9 mouse cellular contexts compared by ENCODE assay signal in the genomic region with DNA sequence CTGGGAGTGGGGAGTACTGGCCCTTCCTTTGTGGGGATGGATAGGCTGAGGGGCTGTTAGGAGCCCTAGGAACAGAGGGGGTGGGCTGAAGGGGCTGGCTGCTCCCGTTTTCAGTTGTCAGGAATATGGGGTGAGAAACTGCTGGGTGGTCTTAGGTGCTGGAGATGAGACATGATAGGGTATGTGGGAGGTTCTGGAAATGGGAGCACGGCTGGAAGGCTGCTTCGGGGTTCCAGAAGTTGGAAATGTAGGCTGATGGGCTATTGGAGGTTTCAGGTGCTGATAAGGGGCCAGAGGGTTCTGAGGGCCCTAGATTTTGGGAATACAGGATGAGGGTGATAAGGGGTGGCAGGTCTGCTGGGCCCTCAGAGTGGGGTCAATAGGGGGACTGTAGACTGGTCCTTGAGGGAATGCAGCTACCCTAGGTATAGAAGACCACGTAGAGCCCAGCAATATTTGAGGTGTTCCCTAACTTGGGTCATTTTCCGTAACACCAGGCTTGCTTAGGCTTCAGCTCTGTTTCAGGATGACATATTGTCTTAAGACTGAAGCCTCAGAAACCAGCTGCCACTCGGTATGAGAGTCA. TPM values are rescaled to one million over a fixed set of nuclear protein-coding genes. Genes with fewer than 3 reads are reported as not detected.
DNase-seq lines count a peak whose midpoint lies in the region; ATAC-seq and TF ChIP-seq lines count a peak whose summit lies in the region.
"Had no signal": no experiment of that assay in that cellular context is flagged by ENCODE, and none has a peak within 500 bp of the region (broad histone marks: within the 10 kb centered on the region; RNA-seq: fewer than 3 reads in every experiment).

No protein-coding gene starts in this region.

- no peak for ATAC-seq in heart, postnatal 0 days (ENCODE audit: insufficient read depth, low read depth)
- peak; percentile 0; the same call in 1 of the 2 replicates for ATAC-seq in liver, embryonic 15.5 days (ENCODE audit: insufficient read depth)

- H3K4me2 ChIP-seq in heart, postnatal 0 days (ENCODE audit: low read depth, low read length) = peak overlapping the region; percentile 42
- H3K4me2 ChIP-seq in liver, embryonic 15.5 days = peak overlapping the region; percentile 88

- TF ChIP-seq POLR2A in ES-Bruce4 (IDR thresholded peaks at IDR 0.05; ENCODE audit: insufficient read depth, low read length) = no peak

- H3K27ac ChIP-seq in ES-Bruce4 (ENCODE audit: insufficient read depth, low read length) = no peak overlapping the region
- H3K27ac ChIP-seq in heart, postnatal 0 days (ENCODE audit: low read depth) = no peak overlapping the region
- peak overlapping the region; percentile 81 for H3K27ac ChIP-seq in liver, embryonic 15.5 days (replicated peaks)

- no peak for TF ChIP-seq EP300 in ES-Bruce4 (IDR thresholded peaks at IDR 0.05; ENCODE audit: insufficient read depth, low read depth, low read length)
- TF ChIP-seq EP300 in heart, postnatal 0 days (IDR thresholded peaks at IDR 0.05; ENCODE audit: low read depth) = no peak

- TF ChIP-seq CTCF in ES-Bruce4 (IDR thresholded peaks at IDR 0.05; ENCODE audit: low read depth, low read length) = no peak
- TF ChIP-seq CTCF in heart, postnatal 0 days (IDR thresholded peaks at IDR 0.05; ENCODE audit: low read depth) = no peak

- no peaks in the 10 kb centered on the region for H3K27me3 ChIP-seq in ES-Bruce4 (ENCODE audit: control insufficient read depth, insufficient read depth, low read length, poor library complexity, severe bottlenecking)
- H3K27me3 ChIP-seq in heart, postnatal 0 days (ENCODE audit: control insufficient read depth, insufficient read depth, low read length) = no peaks in the 10 kb centered on the region
- no peaks in the 10 kb centered on the region; the same call in 1 of the 2 replicates for H3K27me3 ChIP-seq in liver, embryonic 15.5 days

- no peaks in the 10 kb centered on the region for H3K4me1 ChIP-seq in ES-Bruce4 (ENCODE audit: control insufficient read depth, insufficient read depth, low read length)
- H3K4me1 ChIP-seq in heart, postnatal 0 days (ENCODE audit: control insufficient read depth, insufficient read depth) = peaks cover 9% of the 10 kb centered on the region; the same call in 1 of the 2 replicates
- peaks cover 28% of the 10 kb centered on the region for H3K4me1 ChIP-seq in liver, embryonic 15.5 days (replicated peaks)

- H3K9ac ChIP-seq in ES-Bruce4 (ENCODE audit: low read depth, poor library complexity, severe bottlenecking) = peak overlapping the region; percentile 50
- H3K9ac ChIP-seq in heart, postnatal 0 days (replicated peaks; ENCODE audit: low read depth, low read length) = no peak overlapping the region
- peak overlapping the region; percentile 29; the same call in 1 of the 2 replicates for H3K9ac ChIP-seq in liver, embryonic 15.5 days

- no peaks in the 10 kb centered on the region for H3K36me3 ChIP-seq in ES-Bruce4 (ENCODE audit: control insufficient read depth, insufficient read depth, low read length, poor library complexity, severe bottlenecking)
- no peaks in the 10 kb centered on the region for H3K36me3 ChIP-seq in heart, postnatal 0 days (replicated peaks; ENCODE audit: control insufficient read depth, insufficient read depth, low read length)
- H3K36me3 ChIP-seq in liver, embryonic 15.5 days (replicated peaks) = no peaks in the 10 kb centered on the region

- DNase-seq in cerebellum, adult 9-11 months = peak; percentile 52
- DNase-seq in cerebellum, adult 18-20 months = no peak
- no peak for DNase-seq in heart, postnatal 0 days (ENCODE audit: low spot score)
- DNase-seq in adrenal gland, adult (ENCODE audit: inconsistent age in 2 of 2, low spot score in 1 of 2) = no peak
- DNase-seq in B cell, adult 2 months = no peak
- DNase-seq in frontal cortex, postnatal 25 days (ENCODE audit: low spot score in 2 of 2) = no peak

- no peaks in the 10 kb centered on the region for H3K9me3 ChIP-seq in ES-Bruce4 (replicated peaks; ENCODE audit: control insufficient read depth, insufficient read depth, low read length, poor library complexity, severe bottlenecking)
- no peaks in the 10 kb centered on the region for H3K9me3 ChIP-seq in heart, postnatal 0 days (replicated peaks; ENCODE audit: control insufficient read depth, low read length)
- no peaks in the 10 kb centered on the region for H3K9me3 ChIP-seq in liver, embryonic 15.5 days (replicated peaks)

- peak overlapping the region; percentile 54 for H3K4me3 ChIP-seq in ES-Bruce4 (ENCODE audit: low read depth, low read length)
- H3K4me3 ChIP-seq in heart, postnatal 0 days (ENCODE audit: low read depth, low read length) = no peak overlapping the region
- peak overlapping the region; percentile 62 for H3K4me3 ChIP-seq in liver, embryonic 15.5 days (replicated peaks)

- 75% methylated on average over 6 of the region's 6 CpGs for WGBS in heart, postnatal 0 days
- WGBS in liver, embryonic 15.5 days (ENCODE audit: insufficient replicate concordance) = 69% methylated on average over 6 of the region's 6 CpGs

RNA-seq across cellular contexts. Expression of gene Syngr4, which starts 0.5 kb away (rescaled TPM):
- polyA plus RNA-seq in ES-Bruce4 (2011; ENCODE audit: insufficient read depth, insufficient read length, low read depth, missing spikeins) = 2.0 and 3.4 TPM in 2 replicates
- 0.27 TPM in 1 of 2 replicates, not detected in the other for total RNA-seq in heart, postnatal 0 days (2014; rRNA removed; ENCODE audit: low replicate concordance)
- polyA plus RNA-seq in heart, postnatal 0 days (2015; fragmentation: Nextera tagmentation; extraction: Ambion mirVana) = 0.58 and 0.71 TPM in 2 replicates
- polyA plus RNA-seq in liver, embryonic 15.5 days (2015; fragmentation: Nextera tagmentation; extraction: Ambion mirVana) = 0.94 and 1.3 TPM in 2 replicates

RNA-seq across cellular contexts. Expression of gene Tmem143, which starts 0.7 kb away (rescaled TPM):
- polyA plus RNA-seq in ES-Bruce4 (2011; ENCODE audit: insufficient read depth, insufficient read length, low read depth, missing spikeins) = 21.7 and 28.2 TPM in 2 replicates
- 94.0 and 124 TPM in 2 replicates for total RNA-seq in heart, postnatal 0 days (2014; rRNA removed; ENCODE audit: low replicate concordance)
- polyA plus RNA-seq in heart, postnatal 0 days (2015; fragmentation: Nextera tagmentation; extraction: Ambion mirVana) = 11.7 and 12.0 TPM in 2 replicates
- 3.6 and 4.0 TPM in 2 replicates for polyA plus RNA-seq in liver, embryonic 15.5 days (2015; fragmentation: Nextera tagmentation; extraction: Ambion mirVana)

RNA-seq across cellular contexts. Expression of gene Grin2d, which starts 17.8 kb away (rescaled TPM):
- 0.43 and 0.68 TPM in 2 replicates for polyA plus RNA-seq in ES-Bruce4 (2011; ENCODE audit: insufficient read depth, insufficient read length, low read depth, missing spikeins)
- total RNA-seq in heart, postnatal 0 days (2014; rRNA removed; ENCODE audit: low replicate concordance) = 1.0 and 3.1 TPM in 2 replicates
- 0.12 and 0.16 TPM in 2 replicates for polyA plus RNA-seq in heart, postnatal 0 days (2015; fragmentation: Nextera tagmentation; extraction: Ambion mirVana)
- polyA plus RNA-seq in liver, embryonic 15.5 days (2015; fragmentation: Nextera tagmentation; extraction: Ambion mirVana) = 0.05 TPM in 2 replicates
- total RNA-seq: granulocyte monocyte progenitor cell, adult 5-6 weeks had no signal

RNA-seq across cellular contexts. Expression of gene Kdelr1, which starts 23.5 kb away (rescaled TPM):
- polyA plus RNA-seq in ES-Bruce4 (2011; ENCODE audit: insufficient read depth, insufficient read length, low read depth, missing spikeins) = 98.0 and 102 TPM in 2 replicates
- 279 and 304 TPM in 2 replicates for total RNA-seq in heart, postnatal 0 days (2014; rRNA removed; ENCODE audit: low replicate concordance)
- 58.5 and 62.4 TPM in 2 replicates for polyA plus RNA-seq in heart, postnatal 0 days (2015; fragmentation: Nextera tagmentation; extraction: Ambion mirVana)
- 27.6 TPM in 2 replicates for polyA plus RNA-seq in liver, embryonic 15.5 days (2015; fragmentation: Nextera tagmentation; extraction: Ambion mirVana)

RNA-seq across cellular contexts. Expression of gene Emp3, which starts 25.2 kb away (rescaled TPM):
- polyA plus RNA-seq in ES-Bruce4 (2011; ENCODE audit: insufficient read depth, insufficient read length, low read depth, missing spikeins) = 10.6 and 11.0 TPM in 2 replicates
- total RNA-seq in heart, postnatal 0 days (2014; rRNA removed; ENCODE audit: low replicate concordance) = 43.4 and 46.1 TPM in 2 replicates
- polyA plus RNA-seq in heart, postnatal 0 days (2015; fragmentation: Nextera tagmentation; extraction: Ambion mirVana) = 73.0 and 75.6 TPM in 2 replicates
- polyA plus RNA-seq in liver, embryonic 15.5 days (2015; fragmentation: Nextera tagmentation; extraction: Ambion mirVana) = 59.9 and 65.0 TPM in 2 replicates
